Mouse (Mus musculus): ENCODE data around the gene Gm42791.

GRCm38 (mm10) chr5:149005701-149006361 is 10.9 kb upstream of the Gm42791 start:
- no peak for TF ChIP-seq POLR2A (IDR thresholded peaks at IDR 0.05; ENCODE audit: extremely low read depth, insufficient read depth, low read length)
- no peak for TF ChIP-seq CTCF (IDR thresholded peaks at IDR 0.05; ENCODE audit: low read depth, low read length)

Data from liver, adult 2 months (tissue).